Mouse (Mus musculus): ENCODE data around the gene Dagla. TPM values are rescaled to one million over a fixed set of nuclear protein-coding genes. Genes with fewer than 3 reads are reported as not detected.
A peak's percentile ranks its signal among the peaks of the same experiment; 100 is the strongest.

Gene Dagla
- polyA plus RNA-seq, 1 experiment, result not detected

- peak within 1 kb of the TSS; percentile 63 for H3K4me3 ChIP-seq (ENCODE audit: insufficient read depth, low read depth, low read length)
- no peak within 1 kb of the TSS for H3K27ac ChIP-seq (ENCODE audit: insufficient read depth, low read depth, low read length)
- H3K4me1 ChIP-seq (ENCODE audit: control insufficient read depth, insufficient read depth, low read length), result peaks cover 8% of the 10 kb centered on the region
- 7% methylated on average over 43 of the region's 43 CpGs for WGBS
- TF ChIP-seq POLR2A (IDR thresholded peaks at IDR 0.05; ENCODE audit: insufficient read depth, low read depth, low read length) (no peak), CTCF (IDR thresholded peaks at IDR 0.05; ENCODE audit: insufficient read depth, low read depth, low read length) (peak; percentile 99)
These were observed 63.9 kb downstream of the Dagla start, which contains the start of gene Myrf for GRCm38 (mm10) chr19:10240654-10241305. Gene Myrf (minus strand): TSS chr19:10240748.

- WGBS, result 3% methylated on average over 26 of the region's 26 CpGs
- H3K27ac ChIP-seq (ENCODE audit: insufficient read depth, low read depth, low read length), result no peak overlapping the region
- H3K4me3 ChIP-seq (ENCODE audit: insufficient read depth, low read depth, low read length), result peak overlapping the region; percentile 63
- peaks cover 8% of the 10 kb centered on the region for H3K4me1 ChIP-seq (ENCODE audit: control insufficient read depth, insufficient read depth, low read length)
- TF ChIP-seq CTCF (IDR thresholded peaks at IDR 0.05; ENCODE audit: insufficient read depth, low read depth, low read length) (no peak), POLR2A (IDR thresholded peaks at IDR 0.05; ENCODE audit: insufficient read depth, low read depth, low read length) (no peak)
These were observed 64.6 kb downstream of the Dagla start for GRCm38 (mm10) chr19:10239975-10240653.

- peaks cover 8% of the 10 kb centered on the region for H3K4me1 ChIP-seq (ENCODE audit: control insufficient read depth, insufficient read depth, low read length)
- no peak overlapping the region for H3K27ac ChIP-seq (ENCODE audit: insufficient read depth, low read depth, low read length)
- 55% methylated on average over 2 of the region's 2 CpGs for WGBS
- H3K4me3 ChIP-seq (ENCODE audit: insufficient read depth, low read depth, low read length), result no peak overlapping the region
- TF ChIP-seq POLR2A (IDR thresholded peaks at IDR 0.05; ENCODE audit: insufficient read depth, low read depth, low read length) (no peak), CTCF (IDR thresholded peaks at IDR 0.05; ENCODE audit: insufficient read depth, low read depth, low read length) (no peak)
These were observed 65.3 kb downstream of the Dagla start for GRCm38 (mm10) chr19:10239419-10239818.

- H3K4me1 ChIP-seq (ENCODE audit: control insufficient read depth, insufficient read depth, low read length), result peaks cover 8% of the 10 kb centered on the region
- TF ChIP-seq POLR2A (IDR thresholded peaks at IDR 0.05; ENCODE audit: insufficient read depth, low read depth, low read length) (no peak), CTCF (IDR thresholded peaks at IDR 0.05; ENCODE audit: insufficient read depth, low read depth, low read length) (no peak)
- 71% methylated on average over 3 of the region's 3 CpGs for WGBS
- H3K4me3 ChIP-seq (ENCODE audit: insufficient read depth, low read depth, low read length), result no peak overlapping the region
- no peak overlapping the region for H3K27ac ChIP-seq (ENCODE audit: insufficient read depth, low read depth, low read length)
These were observed 66.2 kb downstream of the Dagla start for GRCm38 (mm10) chr19:10238477-10238876.

GRCm38 (mm10) chr19:10235784-10236565, 68.7 kb downstream of the Dagla start:
- Histone ChIP-seq H3K4me3 (ENCODE audit: insufficient read depth, low read depth, low read length) (no peak overlapping the region), H3K4me1 (ENCODE audit: control insufficient read depth, insufficient read depth, low read length) (peaks cover 8% of the 10 kb centered on the region), H3K27ac (ENCODE audit: insufficient read depth, low read depth, low read length) (no peak overlapping the region)
- no peak for TF ChIP-seq CTCF (IDR thresholded peaks at IDR 0.05; ENCODE audit: insufficient read depth, low read depth, low read length)
- no peak for TF ChIP-seq POLR2A (IDR thresholded peaks at IDR 0.05; ENCODE audit: insufficient read depth, low read depth, low read length)
- 86% methylated on average over 9 of the region's 9 CpGs for WGBS

GRCm38 (mm10) chr19:10232327-10233017, 72.2 kb downstream of the Dagla start:
- no peaks in the 10 kb centered on the region for H3K4me1 ChIP-seq (ENCODE audit: control insufficient read depth, insufficient read depth, low read length)
- H3K4me3 ChIP-seq (ENCODE audit: insufficient read depth, low read depth, low read length), result no peak overlapping the region
- TF ChIP-seq POLR2A (IDR thresholded peaks at IDR 0.05; ENCODE audit: insufficient read depth, low read depth, low read length), result no peak
- no peak for TF ChIP-seq CTCF (IDR thresholded peaks at IDR 0.05; ENCODE audit: insufficient read depth, low read depth, low read length)
- no peak overlapping the region for H3K27ac ChIP-seq (ENCODE audit: insufficient read depth, low read depth, low read length)
- 54% methylated on average over 9 of the region's 9 CpGs for WGBS

GRCm38 (mm10) chr19:10231871-10232270, 72.8 kb downstream of the Dagla start:
- Histone ChIP-seq H3K4me3 (ENCODE audit: insufficient read depth, low read depth, low read length) (no peak overlapping the region), H3K4me1 (ENCODE audit: control insufficient read depth, insufficient read depth, low read length) (no peaks in the 10 kb centered on the region), H3K27ac (ENCODE audit: insufficient read depth, low read depth, low read length) (no peak overlapping the region)
- 54% methylated on average over 5 of the region's 5 CpGs for WGBS
- TF ChIP-seq POLR2A (IDR thresholded peaks at IDR 0.05; ENCODE audit: insufficient read depth, low read depth, low read length) (no peak), CTCF (IDR thresholded peaks at IDR 0.05; ENCODE audit: insufficient read depth, low read depth, low read length) (no peak)

- WGBS, result 26% methylated on average over 7 of the region's 7 CpGs
- TF ChIP-seq POLR2A (IDR thresholded peaks at IDR 0.05; ENCODE audit: insufficient read depth, low read depth, low read length) (no peak), CTCF (IDR thresholded peaks at IDR 0.05; ENCODE audit: insufficient read depth, low read depth, low read length) (no peak)
These were observed 73.7 kb downstream of the Dagla start for GRCm38 (mm10) chr19:10231016-10231415.

More at GRCm38 (mm10) chr19:10231016-10231415, 73.7 kb downstream of the Dagla start:
- Histone ChIP-seq H3K4me3 (ENCODE audit: insufficient read depth, low read depth, low read length) (no peak overlapping the region), H3K4me1 (ENCODE audit: control insufficient read depth, insufficient read depth, low read length) (no peaks in the 10 kb centered on the region), H3K27ac (ENCODE audit: insufficient read depth, low read depth, low read length) (no peak overlapping the region)

Data from olfactory bulb, adult 2 months (tissue).